Mouse (Mus musculus): ENCODE results near the gene Trpv2.
"Not testable (repeated sequence)": the region's sequence is repeated elsewhere in the genome, so short reads cannot be mapped to it uniquely, and the experiment has no call there.

Trpv2 gene

GRCm38 (mm10) chr11:62646958-62647515 is 72.8 kb downstream of the Trpv2 start:
- DNase-seq (ENCODE audit: extremely low read depth, insufficient read length, low spot score) = no peak

- peak; percentile 60 for DNase-seq (ENCODE audit: extremely low read depth, insufficient read length, low spot score)
These were observed 73.6 kb downstream of the Trpv2 start, which contains the start of gene Lrrc75a for GRCm38 (mm10) chr11:62647661-62648590. TSS of gene Lrrc75a (minus strand) at chr11:62648523.

- DNase-seq (ENCODE audit: extremely low read depth, insufficient read length, low spot score) = peak; percentile 94
These were observed 74.5 kb downstream of the Trpv2 start, which contains the start of gene Mmgt2 for GRCm38 (mm10) chr11:62648591-62649391. TSS of gene Mmgt2 (plus strand) at chr11:62648664.

- DNase-seq (ENCODE audit: extremely low read depth, insufficient read length, low spot score) = not testable (repeated sequence)
These were observed 75.5 kb downstream of the Trpv2 start for GRCm38 (mm10) chr11:62649803-62650202.
